In genomic region chr2:21001156-21001555, GRCm38 (mm10) we compare ENCODE assay signal across 19 mouse cellular contexts. TPM values are rescaled to one million over a fixed set of nuclear protein-coding genes. Genes with fewer than 3 reads are reported as not detected.
DNase-seq lines count a peak whose midpoint lies in the region; ATAC-seq lines count a peak whose summit lies in the region.
"Had no signal": no experiment of that assay in that cellular context is flagged by ENCODE, and none has a peak within 500 bp of the region (broad histone marks: within the 10 kb centered on the region; RNA-seq: fewer than 3 reads in every experiment).

No protein-coding gene starts in this region.

- H3K4me1 ChIP-seq in embryonic facial prominence, embryonic 11.5 days (ENCODE audit: control insufficient read depth, insufficient read depth, low read length): no peaks in the 10 kb centered on the region
- H3K4me1 ChIP-seq in embryonic facial prominence, embryonic 10.5 days: 0 out of 2 replicates have a peak, but pooled peaks cover 3% of the 10 kb centered on the region
- H3K4me1 ChIP-seq: embryonic facial prominence, embryonic 15.5 days; forebrain, embryonic 15.5 days; heart, embryonic 12.5 days had no signal

- H3K4me3 ChIP-seq in embryonic facial prominence, embryonic 11.5 days (ENCODE audit: low read depth, low read length): no peak overlapping the region
- no peak overlapping the region for H3K4me3 ChIP-seq in embryonic facial prominence, embryonic 10.5 days
- H3K4me3 ChIP-seq: embryonic facial prominence, embryonic 15.5 days; erythroblast, embryonic 14.5 days; forebrain, embryonic 15.5 days; heart, embryonic 12.5 days; hindbrain, embryonic 10.5 days had no signal

- no peak overlapping the region for H3K27ac ChIP-seq in embryonic facial prominence, embryonic 11.5 days (replicated peaks; ENCODE audit: low read depth, low read length)
- no peak overlapping the region for H3K27ac ChIP-seq in embryonic facial prominence, embryonic 10.5 days (replicated peaks)
- H3K27ac ChIP-seq: embryonic facial prominence, embryonic 15.5 days; forebrain, embryonic 15.5 days; hindbrain, embryonic 10.5 days; hindbrain, embryonic 14.5 days had no signal

- ATAC-seq in embryonic facial prominence, embryonic 11.5 days (replicated peaks; ENCODE audit: insufficient number of reproducible peaks, low FRiP score, low TSS enrichment, low read depth): no peak
- no peak for ATAC-seq in activated CD4-positive, CD25-positive, alpha-beta regulatory T cell, adult 4 months
- ATAC-seq: forebrain, embryonic 15.5 days had no signal

- H3K4me2 ChIP-seq in embryonic facial prominence, embryonic 11.5 days (ENCODE audit: low read depth, low read length): no peak overlapping the region
- H3K4me2 ChIP-seq: embryonic facial prominence, embryonic 15.5 days; forebrain, embryonic 15.5 days; heart, embryonic 12.5 days; hindbrain, embryonic 14.5 days had no signal

- no peak overlapping the region for H3K9ac ChIP-seq in embryonic facial prominence, embryonic 11.5 days (replicated peaks; ENCODE audit: low read length)
- H3K9ac ChIP-seq: embryonic facial prominence, embryonic 15.5 days; forebrain, embryonic 15.5 days; heart, embryonic 12.5 days; hindbrain, embryonic 14.5 days had no signal

- WGBS in embryonic facial prominence, embryonic 11.5 days: 48% methylated on average over 5 of the region's 5 CpGs
- WGBS in embryonic facial prominence, embryonic 10.5 days: 58% methylated on average over 5 of the region's 5 CpGs

- no peaks in the 10 kb centered on the region for H3K9me3 ChIP-seq in embryonic facial prominence, embryonic 11.5 days (replicated peaks; ENCODE audit: control insufficient read depth, low read length)
- H3K9me3 ChIP-seq in embryonic facial prominence, embryonic 10.5 days: no peaks in the 10 kb centered on the region
- H3K9me3 ChIP-seq: embryonic facial prominence, embryonic 15.5 days; forebrain, embryonic 15.5 days; heart, embryonic 12.5 days; hindbrain, embryonic 10.5 days had no signal

- no peaks in the 10 kb centered on the region for H3K36me3 ChIP-seq in embryonic facial prominence, embryonic 11.5 days (replicated peaks; ENCODE audit: control insufficient read depth, insufficient read depth, low read depth, low read length)
- no peaks in the 10 kb centered on the region for H3K36me3 ChIP-seq in embryonic facial prominence, embryonic 10.5 days (replicated peaks)
- H3K36me3 ChIP-seq: embryonic facial prominence, embryonic 15.5 days; forebrain, embryonic 15.5 days; heart, embryonic 12.5 days; hindbrain, embryonic 10.5 days had no signal

- no peaks in the 10 kb centered on the region for H3K27me3 ChIP-seq in embryonic facial prominence, embryonic 11.5 days (ENCODE audit: control insufficient read depth, insufficient read depth, low read length)
- no peaks in the 10 kb centered on the region for H3K27me3 ChIP-seq in embryonic facial prominence, embryonic 10.5 days (replicated peaks; ENCODE audit: low read depth, poor library complexity, severe bottlenecking)
- H3K27me3 ChIP-seq: CH12.LX; embryonic facial prominence, embryonic 15.5 days; forebrain, embryonic 15.5 days; heart, embryonic 12.5 days had no signal

- DNase-seq in embryonic facial prominence, embryonic 11.5 days (ENCODE audit: low spot score): peak; percentile 71
- no peak for DNase-seq in embryonic facial prominence, embryonic 10.5 days (ENCODE audit: low spot score)
- DNase-seq in lung, postnatal 25 days (ENCODE audit: low spot score): peak; percentile 3
- no peak for DNase-seq in lung, postnatal 4 days
- peak; percentile 22 for DNase-seq in hindlimb bud, embryonic 11.5 days (ENCODE audit: extremely low spot score, low read depth, low spot score)
- no peak for DNase-seq in ovary, postnatal 10 days (ENCODE audit: low spot score)
- DNase-seq: adrenal gland, adult 8-10 months; adrenal gland, postnatal 36 days; cerebellum, adult 2 months; cerebellum, postnatal 10 days; gastrocnemius, postnatal 25 days had no signal

RNA-seq across cellular contexts. Expression of gene Arhgap21, which starts 32.5 kb away (rescaled TPM):
- polyA plus RNA-seq in embryonic facial prominence, embryonic 11.5 days (2014; fragmentation: Nextera tagmentation; extraction: Ambion mirVana): 22.1 and 23.8 TPM in 2 replicates
- 15.7 and 23.1 TPM in 2 replicates for polyA plus RNA-seq in embryonic facial prominence, embryonic 10.5 days (2016; fragmentation: Nextera tagmentation; extraction: Ambion mirVana)
- 1 to 10 TPM; 2.0 to 4.2 TPM for polyA plus RNA-seq in activated CD4-positive, CD25-positive, alpha-beta regulatory T cell, adult 4 months (2017; shearing (Covaris generic))

Comparison
In these comparisons a context has a peak if more than half of its experiments do, and no peak if none do; other contexts are left out.
1. DNase-seq: peak in embryonic facial prominence, embryonic 11.5 days (single experiment), lung, postnatal 25 days (single experiment) and hindlimb bud, embryonic 11.5 days (single experiment); none in embryonic facial prominence, embryonic 10.5 days (single experiment), lung, postnatal 4 days (0 of 2) and ovary, postnatal 10 days (single experiment).